Mouse (Mus musculus): ENCODE data around the gene Trip12. TPM values are rescaled to one million over a fixed set of nuclear protein-coding genes. Genes with fewer than 3 reads are reported as not detected.

Trip12 gene
- polyA plus RNA-seq (2015; fragmentation: Nextera tagmentation; extraction: Ambion mirVana), result 43.4 and 51.0 TPM in 2 replicates

GRCm38 (mm10) chr1:84840018-84840664 lies at the start of gene Trip12:
TSS of gene Trip12 (minus strand) at chr1:84840516.
- H3K4me1 ChIP-seq (replicated peaks), result peaks cover 19% of the 10 kb centered on the region
- H3K36me3 ChIP-seq, result no peaks in the 10 kb centered on the region
- peak within 1 kb of the TSS; percentile 99 for H3K9ac ChIP-seq
- H3K9me3 ChIP-seq (replicated peaks), result no peaks in the 10 kb centered on the region
- peak within 1 kb of the TSS; percentile 80 for H3K4me2 ChIP-seq
- WGBS, result under 1% methylated on average over 39 of the region's 39 CpGs
- H3K27ac ChIP-seq, result peak within 1 kb of the TSS; percentile 99
- peak; percentile 15; the same call in 1 of the 2 replicates for ATAC-seq (replicated peaks; ENCODE audit: insufficient number of reproducible peaks, insufficient read depth, low FRiP score, low read depth)
- no peaks in the 10 kb centered on the region for H3K27me3 ChIP-seq
- H3K4me3 ChIP-seq, result peak within 1 kb of the TSS; percentile 98

GRCm38 (mm10) chr1:84890005-84890393 lies 49.7 kb upstream of the Trip12 start:
- no peaks in the 10 kb centered on the region for H3K4me1 ChIP-seq (replicated peaks)
- no peak overlapping the region for H3K27ac ChIP-seq
- H3K9me3 ChIP-seq (replicated peaks), result no peaks in the 10 kb centered on the region
- no peak overlapping the region for H3K4me2 ChIP-seq
- H3K9ac ChIP-seq, result no peak overlapping the region
- no peaks in the 10 kb centered on the region for H3K36me3 ChIP-seq
- no peak overlapping the region for H3K4me3 ChIP-seq
- no peaks in the 10 kb centered on the region for H3K27me3 ChIP-seq
- WGBS, result 40% methylated on average over 7 of the region's 7 CpGs
- no peak for ATAC-seq (replicated peaks; ENCODE audit: insufficient number of reproducible peaks, insufficient read depth, low FRiP score, low read depth)

GRCm38 (mm10) chr1:84889330-84890004 lies 49.2 kb upstream of the Trip12 start:
- ATAC-seq (replicated peaks; ENCODE audit: insufficient number of reproducible peaks, insufficient read depth, low FRiP score, low read depth), result no peak
- no peaks in the 10 kb centered on the region for H3K9me3 ChIP-seq (replicated peaks)
- no peak overlapping the region for H3K4me2 ChIP-seq
- H3K4me1 ChIP-seq (replicated peaks), result no peaks in the 10 kb centered on the region
- no peaks in the 10 kb centered on the region for H3K36me3 ChIP-seq
- H3K27ac ChIP-seq, result no peak overlapping the region
- no peaks in the 10 kb centered on the region for H3K27me3 ChIP-seq
- H3K9ac ChIP-seq, result no peak overlapping the region
- no peak overlapping the region for H3K4me3 ChIP-seq
- 62% methylated on average over 8 of the region's 8 CpGs for WGBS

- Histone ChIP-seq H3K27me3 (no peaks in the 10 kb centered on the region), H3K27ac (no peak overlapping the region), H3K4me2 (no peak overlapping the region), H3K9ac (no peak overlapping the region), H3K4me1 (replicated peaks) (no peaks in the 10 kb centered on the region), H3K36me3 (no peaks in the 10 kb centered on the region), H3K4me3 (no peak overlapping the region), H3K9me3 (replicated peaks) (no peaks in the 10 kb centered on the region)
- 83% methylated on average over 6 of the region's 6 CpGs for WGBS
- no peak for ATAC-seq (replicated peaks; ENCODE audit: insufficient number of reproducible peaks, insufficient read depth, low FRiP score, low read depth)
Measured at GRCm38 (mm10) chr1:84885921-84886320, 45.6 kb upstream of the Trip12 start.

DNA sequence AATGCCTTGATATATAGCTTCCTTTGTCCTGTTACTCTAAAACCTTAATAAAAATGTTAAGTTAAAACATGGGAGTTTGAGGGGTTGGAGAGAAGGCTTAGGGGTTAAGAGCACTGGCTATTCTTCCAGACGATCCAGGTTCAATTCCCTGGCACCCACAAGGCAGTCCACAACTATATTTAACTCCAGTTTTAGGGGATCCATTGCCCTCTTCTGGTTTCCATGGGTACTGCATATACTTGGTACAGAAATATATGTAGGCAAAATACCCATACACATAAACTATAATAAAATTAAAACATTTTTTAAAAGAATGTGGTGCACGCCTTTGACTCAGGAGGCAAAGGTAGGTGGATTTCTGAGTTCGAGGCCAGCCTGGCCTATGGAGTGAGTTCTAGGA lies 44.9 kb upstream of the Trip12 start:
- ATAC-seq (replicated peaks; ENCODE audit: insufficient number of reproducible peaks, insufficient read depth, low FRiP score, low read depth), result no peak
- no peak overlapping the region for H3K4me3 ChIP-seq
- H3K4me2 ChIP-seq, result no peak overlapping the region
- 76% methylated on average over 3 of the region's 3 CpGs for WGBS
- H3K9ac ChIP-seq, result no peak overlapping the region
- H3K27ac ChIP-seq, result no peak overlapping the region
- H3K27me3 ChIP-seq, result no peaks in the 10 kb centered on the region
- no peaks in the 10 kb centered on the region for H3K36me3 ChIP-seq
- H3K4me1 ChIP-seq (replicated peaks), result no peaks in the 10 kb centered on the region
- no peaks in the 10 kb centered on the region for H3K9me3 ChIP-seq (replicated peaks)

DNA sequence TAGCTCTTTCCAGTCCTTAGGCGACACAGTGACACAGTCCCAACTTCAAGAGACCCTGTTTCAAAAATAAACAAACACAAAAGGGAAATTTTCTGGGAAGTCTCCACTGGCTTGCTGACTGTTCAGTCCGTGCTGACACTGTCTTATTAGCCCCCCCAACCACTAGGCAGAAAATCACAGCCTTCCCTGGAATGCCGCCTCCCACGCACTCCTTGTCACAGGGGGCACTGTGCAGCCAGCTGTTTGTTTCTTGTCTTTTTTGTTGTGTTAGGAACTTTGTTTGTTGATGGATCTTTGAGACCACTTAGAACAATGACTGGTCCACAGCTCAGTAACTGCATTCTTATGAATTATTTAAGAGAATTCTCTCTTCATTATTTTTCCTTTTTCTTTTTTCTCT lies 43.6 kb upstream of the Trip12 start:
- Histone ChIP-seq H3K27me3 (no peaks in the 10 kb centered on the region), H3K4me2 (no peak overlapping the region), H3K4me3 (no peak overlapping the region), H3K36me3 (no peaks in the 10 kb centered on the region), H3K27ac (no peak overlapping the region), H3K9me3 (replicated peaks) (no peaks in the 10 kb centered on the region), H3K9ac (no peak overlapping the region), H3K4me1 (replicated peaks) (no peaks in the 10 kb centered on the region)
- 58% methylated on average over 4 of the region's 4 CpGs for WGBS
- ATAC-seq (replicated peaks; ENCODE audit: insufficient number of reproducible peaks, insufficient read depth, low FRiP score, low read depth), result no peak

DNA sequence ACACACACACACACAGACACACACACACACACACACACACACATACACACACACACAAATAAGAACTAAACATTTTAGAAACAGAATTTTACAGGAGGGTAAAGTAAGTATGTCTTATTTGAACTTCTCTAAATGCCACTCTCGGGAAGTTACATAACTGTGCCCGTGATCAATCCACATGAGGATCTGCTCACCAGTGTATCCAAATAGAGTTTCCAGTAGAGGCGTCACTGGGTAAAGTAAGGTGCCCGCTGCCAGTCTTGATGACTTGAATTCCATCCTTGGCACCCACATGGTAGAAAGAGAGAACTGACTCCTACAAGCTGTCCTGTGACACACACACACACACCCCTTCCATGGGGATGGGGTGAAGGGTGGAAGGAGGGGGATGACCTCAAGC lies 42.6 kb upstream of the Trip12 start:
- Histone ChIP-seq H3K9ac (no peak overlapping the region), H3K36me3 (no peaks in the 10 kb centered on the region), H3K27ac (no peak overlapping the region), H3K4me3 (no peak overlapping the region), H3K9me3 (replicated peaks) (no peaks in the 10 kb centered on the region), H3K4me2 (no peak overlapping the region), H3K4me1 (replicated peaks) (no peaks in the 10 kb centered on the region), H3K27me3 (no peaks in the 10 kb centered on the region)
- no peak for ATAC-seq (replicated peaks; ENCODE audit: insufficient number of reproducible peaks, insufficient read depth, low FRiP score, low read depth)
- WGBS, result 92% methylated on average over 4 of the region's 4 CpGs

- Histone ChIP-seq H3K4me2 (no peak overlapping the region), H3K4me1 (replicated peaks) (no peaks in the 10 kb centered on the region), H3K36me3 (no peaks in the 10 kb centered on the region), H3K27me3 (no peaks in the 10 kb centered on the region), H3K4me3 (no peak overlapping the region), H3K9me3 (replicated peaks) (no peaks in the 10 kb centered on the region), H3K27ac (no peak overlapping the region), H3K9ac (no peak overlapping the region)
- 74% methylated on average over 2 of the region's 2 CpGs for WGBS
- ATAC-seq (replicated peaks; ENCODE audit: insufficient number of reproducible peaks, insufficient read depth, low FRiP score, low read depth), result no peak
Measured at GRCm38 (mm10) chr1:84882066-84882532, 41.8 kb upstream of the Trip12 start.

DNA sequence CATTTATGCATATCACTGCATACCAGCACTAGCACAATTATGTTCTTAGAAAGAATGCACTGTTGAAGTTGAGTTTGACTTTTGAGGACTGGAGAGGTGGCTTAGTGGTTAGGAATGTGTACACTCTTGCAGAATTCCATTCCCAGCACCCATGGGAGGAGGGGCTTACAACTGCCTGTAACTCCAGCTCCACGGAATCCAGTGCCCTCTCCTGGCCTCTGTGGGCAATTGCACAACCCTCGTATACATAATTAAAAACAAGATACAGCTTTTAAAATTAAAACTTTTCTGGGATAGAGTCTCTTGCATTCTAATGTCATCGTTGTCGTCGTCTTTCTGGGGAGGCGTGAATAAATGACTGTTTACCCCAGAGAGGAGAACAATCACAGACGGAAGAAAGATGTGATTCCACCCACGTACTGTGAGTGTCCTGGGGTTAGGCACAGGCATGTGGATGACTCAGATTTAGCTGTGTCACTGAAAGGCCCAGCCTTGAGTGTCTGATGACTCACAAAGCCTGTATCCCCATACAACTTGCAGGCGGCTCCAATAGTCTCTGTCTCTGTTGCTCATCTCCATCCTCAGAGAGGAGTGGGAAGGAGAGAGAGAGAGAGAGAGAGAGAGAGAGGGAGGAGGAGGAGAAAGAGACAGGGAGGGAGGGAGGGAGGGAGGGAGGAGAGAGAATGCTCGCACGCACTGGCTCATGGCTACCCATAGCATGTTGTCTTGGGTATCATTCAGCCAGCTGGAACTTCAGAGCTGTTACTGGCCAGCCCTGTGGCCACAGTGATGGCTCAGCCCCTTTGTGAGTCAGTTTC lies 41.1 kb upstream of the Trip12 start:
- 64% methylated on average over 11 of the region's 11 CpGs for WGBS
- no peak overlapping the region for H3K27ac ChIP-seq
- H3K27me3 ChIP-seq, result no peaks in the 10 kb centered on the region
- no peak for ATAC-seq (replicated peaks; ENCODE audit: insufficient number of reproducible peaks, insufficient read depth, low FRiP score, low read depth)
- no peaks in the 10 kb centered on the region for H3K4me1 ChIP-seq (replicated peaks)
- H3K4me3 ChIP-seq, result no peak overlapping the region
- no peaks in the 10 kb centered on the region for H3K9me3 ChIP-seq (replicated peaks)
- no peaks in the 10 kb centered on the region for H3K36me3 ChIP-seq
- no peak overlapping the region for H3K4me2 ChIP-seq
- no peak overlapping the region for H3K9ac ChIP-seq

DNA sequence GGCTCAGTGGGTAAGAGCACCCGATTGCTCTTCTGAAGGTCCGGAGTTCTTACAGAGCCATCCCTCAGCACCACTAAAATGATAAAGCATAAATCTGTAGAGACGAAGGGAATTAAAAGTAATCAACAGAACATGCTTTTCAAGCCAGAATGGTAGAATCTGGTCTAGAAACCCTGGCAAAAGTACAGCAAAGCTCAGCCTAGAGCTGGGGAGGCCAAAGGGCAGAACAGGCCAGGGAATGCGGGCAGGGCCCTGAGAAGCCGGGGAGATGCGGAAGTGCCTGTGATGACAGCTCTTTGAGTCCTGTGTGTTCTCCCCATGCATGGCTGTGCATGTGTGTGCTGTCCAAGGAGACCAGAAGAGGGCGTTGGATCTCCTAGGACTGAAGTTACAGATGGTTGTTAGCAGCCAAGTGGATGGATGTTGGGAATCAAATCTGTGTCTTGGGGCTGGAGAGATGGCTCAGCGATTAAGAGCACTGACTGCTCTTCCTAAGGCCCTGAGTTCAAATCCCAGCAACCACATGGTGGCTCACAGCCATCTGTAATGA lies 39.3 kb upstream of the Trip12 start:
- no peaks in the 10 kb centered on the region for H3K36me3 ChIP-seq
- no peak overlapping the region for H3K9ac ChIP-seq
- no peaks in the 10 kb centered on the region for H3K27me3 ChIP-seq
- WGBS, result 93% methylated on average over 8 of the region's 8 CpGs
- no peak overlapping the region for H3K27ac ChIP-seq
- no peaks in the 10 kb centered on the region for H3K9me3 ChIP-seq (replicated peaks)
- no peak for ATAC-seq (replicated peaks; ENCODE audit: insufficient number of reproducible peaks, insufficient read depth, low FRiP score, low read depth)
- H3K4me2 ChIP-seq, result no peak overlapping the region
- H3K4me3 ChIP-seq, result no peak overlapping the region
- H3K4me1 ChIP-seq (replicated peaks), result no peaks in the 10 kb centered on the region

DNA sequence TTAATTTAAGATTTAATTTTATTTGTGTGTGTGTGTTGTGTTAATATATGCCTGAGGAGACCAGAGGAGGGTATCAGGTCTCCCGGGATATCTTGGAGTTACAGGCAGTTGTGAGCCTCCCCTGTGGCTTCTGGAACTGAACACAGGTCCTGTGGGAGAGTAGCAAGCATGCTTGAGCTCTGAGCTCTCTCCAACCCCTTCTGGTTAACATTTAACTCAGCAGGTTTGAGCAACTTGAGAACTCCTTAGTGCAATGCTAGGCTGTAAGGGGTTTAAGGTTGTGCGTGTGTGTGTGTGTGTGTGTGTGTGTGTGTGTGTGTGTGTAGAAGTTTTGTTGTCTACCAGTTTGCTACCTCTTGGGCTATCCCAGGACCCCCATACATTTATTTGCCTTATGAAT lies 37.3 kb upstream of the Trip12 start:
- 88% methylated on average over 2 of the region's 2 CpGs for WGBS
- Histone ChIP-seq H3K27me3 (no peaks in the 10 kb centered on the region), H3K4me3 (no peak overlapping the region), H3K9me3 (replicated peaks) (no peaks in the 10 kb centered on the region), H3K9ac (no peak overlapping the region), H3K36me3 (no peaks in the 10 kb centered on the region), H3K4me2 (no peak overlapping the region), H3K4me1 (replicated peaks) (no peaks in the 10 kb centered on the region), H3K27ac (no peak overlapping the region)
- no peak for ATAC-seq (replicated peaks; ENCODE audit: insufficient number of reproducible peaks, insufficient read depth, low FRiP score, low read depth)

Data from heart, embryonic 15.5 days (tissue).